Mouse (Mus musculus): ENCODE measurements around the gene Gm3233.

DNA sequence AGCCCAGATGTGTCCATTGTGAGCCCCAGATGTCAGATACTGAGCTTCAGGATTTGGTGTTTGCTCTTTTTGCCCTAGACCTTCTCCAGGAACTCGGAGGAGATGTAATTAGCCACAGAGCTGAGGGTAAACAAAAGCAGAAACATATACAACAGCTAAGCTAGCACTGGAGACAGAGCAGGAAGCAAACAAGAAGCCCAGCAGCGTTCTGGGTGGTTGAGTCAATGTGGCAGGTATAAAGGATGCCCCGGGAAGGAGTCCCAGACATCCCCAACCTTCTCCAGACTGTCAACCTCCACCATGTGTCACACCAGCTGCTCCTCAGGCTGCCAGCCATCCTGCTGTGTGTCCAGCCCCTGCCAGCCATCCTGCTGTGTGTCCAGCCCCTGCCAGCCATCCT is 33.3 kb downstream of the Gm3233 start, which contains the start of gene Gm10100:
- TF ChIP-seq POLR2AphosphoS2 (IDR thresholded peaks at IDR 0.05; ENCODE audit: low read depth, low read length) (no peak), SIN3A (IDR thresholded peaks at IDR 0.05; ENCODE audit: low read length) (no peak), POLR2A (IDR thresholded peaks at IDR 0.05; ENCODE audit: low read depth, low read length) (no peak), CTCF (conservative IDR thresholded peaks at IDR 0.05 in 1 of 2, IDR thresholded peaks at IDR 0.05 in 1 of 2; ENCODE audit: low read depth in 2 of 2, low read length in 2 of 2) (no peak), CHD2 (IDR thresholded peaks at IDR 0.05; ENCODE audit: low read length) (no peak), NELFE (IDR thresholded peaks at IDR 0.05; ENCODE audit: low read depth, low read length) (no peak), TCF12 (IDR thresholded peaks at IDR 0.05; ENCODE audit: low read depth, low read length) (no peak)
